Mouse (Mus musculus) stomach, embryonic 16.5 days (tissue): Measurements from ENCODE around the gene Taf8. TPM values are rescaled to one million over a fixed set of nuclear protein-coding genes. Genes with fewer than 3 reads are reported as not detected.

Source experiments
- ATAC-seq: fragments of 200-750 bp; cut with Nextera tagmentation; 2 replicates; pipeline ENCODE4 v1.8.0; 2017; ENCODE audit warnings: moderate number of reproducible peaks, moderate TSS enrichment; ENCODE audit not compliant: insufficient read depth, low FRiP score
- H3K27ac ChIP-seq: fragments of 300-500 bp; sonication (generic); 2 replicates; pipeline ENCODE4 v1.5.1; 2014; ENCODE audit warnings: low read length
- H3K27me3 ChIP-seq: fragments of 300-500 bp; sonication (generic); 2 replicates; pipeline ENCODE4 v1.6.1; 2014; ENCODE audit warnings: low read length, control low read depth, mixed read lengths; ENCODE audit not compliant: control insufficient read depth, insufficient read depth
- H3K36me3 ChIP-seq: fragments of 300-500 bp; sonication (generic); 2 replicates; pipeline ENCODE4 v1.6.1; 2014; ENCODE audit warnings: low read length; ENCODE audit not compliant: control insufficient read depth, insufficient read depth
- H3K4me1 ChIP-seq: fragments of 300-500 bp; sonication (generic); 2 replicates; pipeline ENCODE4 v1.6.1; 2014; ENCODE audit warnings: low read length, control low read depth, mixed read lengths; ENCODE audit not compliant: control insufficient read depth, insufficient read depth
- H3K4me2 ChIP-seq: fragments of 300-500 bp; sonication (generic); 2 replicates; pipeline ENCODE4 v1.6.1; 2014; ENCODE audit warnings: low read depth, low read length, mixed read lengths
- H3K4me3 ChIP-seq: fragments of 300-500 bp; sonication (generic); replicated peaks from 2 replicates; pipeline ENCODE4 v1.5.1; 2014; ENCODE audit warnings: mild to moderate bottlenecking, low read length
- H3K9ac ChIP-seq: fragments of 300-500 bp; sonication (generic); 2 replicates; pipeline ENCODE4 v1.6.1; 2014; ENCODE audit warnings: low read length
- H3K9me3 ChIP-seq: fragments of 300-500 bp; sonication (generic); replicated peaks from 2 replicates; pipeline ENCODE4 v1.6.1; 2016; ENCODE audit warnings: low read length, control low read depth; ENCODE audit not compliant: control insufficient read depth
- WGBS: fragments of 180-500 bp; shearing (Covaris S2); extraction: QIAGEN DNeasy Blood & Tissue Kit; methylation state at CpG from one replicate; pipeline ENCODE4 v1.1.7; 2014; 5-methylcytosine and 5-hydroxymethylcytosine counted together
- polyA plus RNA-seq: library from polyadenylated mRNA; unstranded; fragments of >200 nt; fragmentation: Nextera tagmentation; extraction: Ambion mirVana; gene quantifications from 2 replicates; pipeline ENCODE4 v1.2.1, GENCODE M21; 2015

The Taf8 gene
- 25.7 and 27.3 TPM in 2 replicates for polyA plus RNA-seq

DNA sequence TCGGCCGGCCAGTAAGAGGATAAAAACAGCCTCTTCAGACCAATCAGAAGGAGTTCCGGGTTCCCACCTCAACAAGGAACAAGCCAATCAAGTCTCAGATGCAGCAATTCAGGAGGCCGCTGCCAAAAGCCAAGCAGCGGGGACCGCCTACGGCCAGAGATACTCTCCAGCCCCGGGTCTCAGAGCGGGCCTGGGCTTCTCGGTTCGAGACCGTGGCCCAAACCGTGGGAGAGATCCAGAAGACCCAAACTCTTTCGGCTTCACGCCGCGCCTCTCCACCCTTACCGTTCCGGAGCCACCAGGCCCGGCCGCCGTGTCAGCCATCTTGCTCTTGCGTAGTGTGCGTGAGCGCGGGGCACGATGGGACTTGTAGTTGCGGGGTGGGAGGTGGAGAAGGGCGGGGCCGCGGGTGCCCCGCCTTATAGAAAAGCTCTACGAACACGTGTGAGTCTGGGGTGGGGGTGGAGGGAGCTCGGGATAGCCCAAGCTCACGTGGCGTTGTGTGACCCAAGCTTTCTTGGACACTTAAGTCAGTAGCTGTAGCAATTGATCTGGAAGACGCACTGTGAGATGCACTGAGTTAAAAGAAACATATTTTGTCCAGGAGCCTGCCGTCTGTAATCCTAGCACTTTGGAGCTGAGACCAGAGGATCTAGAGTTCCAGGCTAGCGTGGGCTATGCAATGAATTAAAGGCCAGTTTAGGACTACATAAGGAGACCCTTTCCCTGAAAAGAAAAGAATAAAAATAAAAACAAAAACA, at the start of gene Taf8:
Taf8 (minus strand) TSS at position 347 of the 761 bp plus-strand sequence.
- Histone ChIP-seq H3K9ac (peak within 1 kb of the TSS; percentile 88), H3K9me3 (no peaks in the 10 kb centered on the region), H3K36me3 (peaks cover 21% of the 10 kb centered on the region), H3K27ac (peak within 1 kb of the TSS; percentile 83), H3K27me3 (no peaks in the 10 kb centered on the region), H3K4me3 (peak within 1 kb of the TSS; percentile 83), H3K4me1 (peaks cover 25% of the 10 kb centered on the region), H3K4me2 (peak within 1 kb of the TSS; percentile 95)
- 2% methylated on average over 40 of the region's 40 CpGs for WGBS
- peak; percentile 95 for ATAC-seq

DNA sequence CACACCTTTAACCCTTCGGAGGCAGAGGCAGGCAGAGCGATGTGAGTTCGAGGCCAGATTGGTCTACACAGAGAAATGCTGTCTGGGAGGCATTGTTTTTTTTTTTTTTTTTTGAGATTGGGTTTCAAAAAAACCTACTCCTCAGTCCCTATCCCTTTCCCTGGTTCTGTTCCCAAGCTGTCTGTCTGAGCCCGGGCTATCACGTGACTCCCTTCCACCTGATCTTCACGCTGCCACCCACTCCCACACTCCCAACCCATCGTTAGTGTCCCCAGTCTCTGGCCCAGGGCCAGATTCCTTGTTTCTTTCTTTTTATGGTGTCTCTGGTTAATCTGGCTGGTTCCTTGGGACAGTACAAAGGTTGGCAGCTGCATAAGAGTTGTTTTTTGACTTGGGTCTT, 49.0 kb upstream of the Taf8 start:
- Histone ChIP-seq H3K4me2 (no peak overlapping the region), H3K9me3 (no peaks in the 10 kb centered on the region), H3K9ac (no peak overlapping the region), H3K36me3 (no peaks in the 10 kb centered on the region), H3K4me1 (peaks cover 3% of the 10 kb centered on the region), H3K27me3 (no peaks in the 10 kb centered on the region), H3K27ac (no peak overlapping the region), H3K4me3 (no peak overlapping the region)
- WGBS: 76% methylated on average over 7 of the region's 7 CpGs
- no peak for ATAC-seq

DNA sequence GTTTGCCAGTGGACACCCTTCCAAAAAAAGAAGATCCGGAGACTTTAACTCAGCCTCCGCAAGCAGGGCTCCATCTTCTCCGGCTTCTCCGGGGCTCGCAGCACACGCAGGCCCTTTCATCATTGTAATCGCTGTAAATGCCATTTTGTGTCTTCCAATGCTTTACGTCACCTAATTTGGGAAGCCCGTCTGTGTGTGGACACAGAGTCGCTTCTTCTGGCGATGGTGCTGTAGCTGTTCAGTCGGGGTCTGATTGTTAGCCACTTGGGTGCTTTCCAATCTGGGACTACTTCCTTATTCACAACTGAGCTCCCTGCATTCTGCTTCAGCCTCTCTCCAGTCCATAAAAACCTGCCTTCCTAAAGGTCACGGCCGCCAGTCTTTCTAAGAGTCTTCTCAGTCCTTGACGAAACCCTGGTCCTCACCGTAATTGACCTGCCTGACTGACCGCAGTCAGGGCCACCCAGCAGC, 43.8 kb upstream of the Taf8 start:
- ATAC-seq: peak; percentile 25; the same call in 1 of the 2 replicates

DNA sequence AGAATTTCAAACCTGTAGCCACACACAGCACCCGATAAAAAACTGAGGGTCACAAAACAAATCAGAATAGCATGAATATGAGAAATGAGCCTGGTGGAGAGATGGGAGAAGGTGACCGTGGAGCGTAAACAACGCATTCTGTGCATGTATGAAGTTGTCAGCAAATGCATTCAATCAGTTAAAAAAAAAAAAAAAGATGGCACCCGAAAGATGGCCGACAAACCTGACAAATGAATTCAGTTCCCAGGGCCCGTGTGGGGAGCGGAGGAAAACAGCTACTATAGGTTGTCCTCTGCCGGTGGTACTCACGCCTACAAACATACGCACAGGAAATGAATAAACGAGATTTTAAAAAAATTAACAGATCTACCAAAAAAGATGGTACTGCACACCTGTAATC, 43.1 kb upstream of the Taf8 start:
- Histone ChIP-seq H3K9me3 (no peaks in the 10 kb centered on the region), H3K4me3 (no peak overlapping the region), H3K4me1 (no peaks in the 10 kb centered on the region; the same call in 1 of the 2 replicates), H3K36me3 (no peaks in the 10 kb centered on the region), H3K27ac (no peak overlapping the region), H3K27me3 (no peaks in the 10 kb centered on the region), H3K4me2 (no peak overlapping the region), H3K9ac (no peak overlapping the region)
- 86% methylated on average over 12 of the region's 12 CpGs for WGBS
- no peak for ATAC-seq

More for the DNA sequence above, 43.8 kb upstream of the Taf8 start:
- WGBS: 72% methylated on average over 17 of the region's 17 CpGs
- Histone ChIP-seq H3K4me1 (no peaks in the 10 kb centered on the region; the same call in 1 of the 2 replicates), H3K27ac (peak overlapping the region; percentile 53), H3K36me3 (no peaks in the 10 kb centered on the region), H3K9me3 (no peaks in the 10 kb centered on the region), H3K27me3 (no peaks in the 10 kb centered on the region), H3K4me3 (0 out of 2 replicates have a peak overlapping the region, but pooled peaks have one; percentile 5), H3K9ac (peak overlapping the region; percentile 44; the same call in 1 of the 2 replicates), H3K4me2 (peak overlapping the region; percentile 36; the same call in 1 of the 2 replicates)

DNA sequence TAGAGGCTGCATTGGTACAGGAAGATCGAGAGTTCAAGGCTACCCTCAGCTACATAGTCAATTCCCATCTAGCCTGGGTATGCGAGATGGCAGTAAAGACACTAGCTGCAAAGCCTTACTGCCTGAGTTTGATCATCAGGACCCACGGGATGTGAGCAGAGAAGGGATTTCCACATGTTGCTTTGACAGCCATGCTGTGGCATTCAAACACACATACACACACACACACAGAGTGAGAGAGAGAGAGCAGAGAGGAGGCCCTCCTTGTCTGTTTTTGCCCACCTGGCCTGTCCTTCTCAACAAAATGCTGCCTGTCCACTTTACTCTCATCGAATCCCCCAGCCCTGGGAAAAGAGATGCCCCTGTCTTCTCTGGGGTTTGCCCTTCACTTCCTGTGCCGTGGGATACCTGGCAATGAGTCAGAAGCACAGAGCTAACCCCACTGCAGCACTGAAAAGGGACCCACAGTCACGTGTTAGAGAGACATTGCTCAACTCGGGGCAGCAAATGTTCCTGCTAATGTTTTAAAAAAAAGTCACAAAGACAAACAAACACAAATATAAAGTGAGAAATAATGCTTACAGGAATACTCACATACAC, 41.1 kb upstream of the Taf8 start:
- no peaks in the 10 kb centered on the region for H3K36me3 ChIP-seq
- no peak for ATAC-seq
- 70% methylated on average over 7 of the region's 7 CpGs for WGBS
- H3K4me1 ChIP-seq: no peaks in the 10 kb centered on the region; the same call in 1 of the 2 replicates
- H3K27me3 ChIP-seq: no peaks in the 10 kb centered on the region
- H3K27ac ChIP-seq: no peak overlapping the region
- H3K9ac ChIP-seq: no peak overlapping the region
- no peak overlapping the region for H3K4me2 ChIP-seq
- no peak overlapping the region for H3K4me3 ChIP-seq
- H3K9me3 ChIP-seq: no peaks in the 10 kb centered on the region

DNA sequence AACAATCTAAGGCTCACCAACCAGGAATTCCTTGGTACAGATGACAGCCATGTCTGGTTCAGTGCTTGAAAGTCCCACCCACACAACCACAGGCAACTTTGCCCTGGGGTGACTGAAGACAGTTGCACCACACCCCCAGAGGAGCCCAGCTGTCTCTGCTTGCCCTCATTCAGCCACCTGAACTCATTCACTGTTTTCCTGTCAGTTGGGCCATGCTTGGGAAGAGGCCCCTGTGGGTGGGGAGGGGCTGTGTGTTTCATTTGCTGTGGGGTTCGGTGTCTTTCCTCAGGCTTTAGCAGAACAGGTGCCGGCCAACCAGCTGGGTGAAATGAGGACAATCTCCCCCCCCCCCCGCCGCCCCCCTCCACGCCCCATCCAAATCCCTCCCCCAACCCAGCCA, 40.0 kb upstream of the Taf8 start:
- H3K4me2 ChIP-seq: no peak overlapping the region
- H3K9me3 ChIP-seq: no peaks in the 10 kb centered on the region
- no peak for ATAC-seq
- no peaks in the 10 kb centered on the region for H3K36me3 ChIP-seq
- 58% methylated on average over 5 of the region's 5 CpGs for WGBS
- no peaks in the 10 kb centered on the region; the same call in 1 of the 2 replicates for H3K4me1 ChIP-seq
- H3K9ac ChIP-seq: no peak overlapping the region
- H3K27me3 ChIP-seq: no peaks in the 10 kb centered on the region
- no peak overlapping the region for H3K4me3 ChIP-seq
- H3K27ac ChIP-seq: no peak overlapping the region

DNA sequence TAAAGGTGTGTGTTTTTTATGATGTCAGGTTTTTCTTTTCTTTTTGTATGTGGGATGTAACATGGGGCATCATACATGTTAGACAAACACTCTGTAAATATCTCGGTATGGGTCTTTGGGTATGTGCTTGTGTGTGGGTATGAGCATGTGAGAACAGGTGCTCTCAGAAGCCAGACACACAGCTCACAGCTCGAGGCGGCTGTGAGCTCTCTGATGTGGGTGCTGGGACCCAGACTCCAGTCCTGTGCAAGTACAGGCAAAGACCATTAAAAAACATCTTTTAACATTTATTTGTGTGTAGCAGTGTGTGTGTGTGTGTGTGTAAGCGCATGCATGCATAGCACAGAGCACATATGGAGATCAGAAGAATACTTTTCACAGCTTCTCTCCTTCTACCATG, 37.0 kb upstream of the Taf8 start:
- H3K4me1 ChIP-seq: peaks cover 8% of the 10 kb centered on the region; the same call in 1 of the 2 replicates

DNA sequence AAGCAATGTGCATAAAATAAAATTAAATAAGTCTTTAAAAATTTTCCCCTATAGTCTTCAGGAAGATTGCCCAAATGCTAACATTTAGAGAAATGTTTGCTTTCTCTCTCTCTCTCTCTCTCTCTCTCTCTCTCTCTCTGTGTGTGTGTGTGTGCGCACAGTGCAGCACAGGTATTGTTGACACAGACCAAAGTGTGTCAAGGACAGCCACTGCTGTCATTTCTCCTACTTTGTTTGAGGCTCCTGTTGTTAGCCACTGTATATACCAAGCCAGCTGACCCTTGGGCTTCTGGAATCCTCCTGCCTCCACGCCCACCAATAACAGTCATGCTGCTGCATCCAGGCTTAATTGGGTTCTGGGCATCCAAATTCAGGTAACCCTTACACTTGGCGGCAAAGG, 36.0 kb upstream of the Taf8 start:
- no peak overlapping the region for H3K9ac ChIP-seq
- no peak overlapping the region for H3K4me2 ChIP-seq
- no peak overlapping the region for H3K4me3 ChIP-seq
- H3K27me3 ChIP-seq: no peaks in the 10 kb centered on the region
- no peak for ATAC-seq
- H3K36me3 ChIP-seq: no peaks in the 10 kb centered on the region
- no peaks in the 10 kb centered on the region for H3K9me3 ChIP-seq
- H3K4me1 ChIP-seq: peaks cover 8% of the 10 kb centered on the region; the same call in 1 of the 2 replicates
- H3K27ac ChIP-seq: no peak overlapping the region
- 81% methylated on average over 3 of the region's 3 CpGs for WGBS

More for the DNA sequence above, 37.0 kb upstream of the Taf8 start:
- H3K9ac ChIP-seq: no peak overlapping the region
- H3K27ac ChIP-seq: no peak overlapping the region
- no peaks in the 10 kb centered on the region for H3K36me3 ChIP-seq
- no peak for ATAC-seq
- no peaks in the 10 kb centered on the region for H3K27me3 ChIP-seq
- no peak overlapping the region for H3K4me3 ChIP-seq
- WGBS: 90% methylated on average over 4 of the region's 4 CpGs
- H3K9me3 ChIP-seq: no peaks in the 10 kb centered on the region
- no peak overlapping the region for H3K4me2 ChIP-seq

DNA sequence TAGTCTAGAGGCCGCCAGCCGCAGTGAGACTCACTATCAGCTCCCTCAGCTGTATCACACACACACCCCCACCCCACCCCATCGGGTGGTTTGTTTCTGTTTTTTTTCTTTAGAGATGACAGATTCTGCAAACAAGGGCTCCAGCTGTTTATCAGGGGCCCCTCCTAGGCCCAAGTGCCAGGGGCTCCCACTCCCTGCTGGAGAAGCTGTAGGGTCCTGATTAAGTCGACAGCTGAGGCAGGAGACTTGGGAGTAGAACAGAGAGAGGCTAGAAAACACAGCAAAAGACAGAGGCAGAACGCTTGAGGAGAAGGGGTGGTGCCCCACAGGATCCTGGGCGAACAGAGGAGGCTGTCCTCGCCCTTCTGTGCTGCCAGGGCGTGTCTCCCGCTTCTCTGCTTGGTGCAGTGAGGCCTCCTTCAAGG, 33.7 kb upstream of the Taf8 start:
- Histone ChIP-seq H3K4me3 (no peak overlapping the region), H3K9ac (0 out of 2 replicates have a peak overlapping the region, but pooled peaks have one; percentile 17), H3K4me1 (peaks cover 8% of the 10 kb centered on the region; the same call in 1 of the 2 replicates), H3K4me2 (no peak overlapping the region), H3K36me3 (no peaks in the 10 kb centered on the region), H3K27me3 (no peaks in the 10 kb centered on the region), H3K27ac (peak overlapping the region; percentile 50; the same call in 1 of the 2 replicates), H3K9me3 (no peaks in the 10 kb centered on the region)
- WGBS: 40% methylated on average over 9 of the region's 9 CpGs
- peak; percentile 67 for ATAC-seq
